Mouse (Mus musculus) small intestine, adult 2 months (tissue): ENCODE data around the gene Uap1.

Source experiments
- CTCF ChIP-seq: fragments of 200-500 bp; IDR thresholded peaks from 2 replicates; pipeline ENCODE4 v1.5.1; 2012; ENCODE audit warnings: low read depth, mild to moderate bottlenecking, control low read depth, inconsistent platforms, low read length, moderate library complexity, mixed read lengths; ENCODE audit not compliant: insufficient replicate concordance, insufficient read length; ENCODE audit errors: extremely low read depth
- POLR2A ChIP-seq: fragments of 200-500 bp; IDR thresholded peaks from 2 replicates; pipeline ENCODE4 v1.6.1; 2012; ENCODE audit warnings: low read depth, mild to moderate bottlenecking, control low read depth, inconsistent platforms, low read length, moderate library complexity

DNA sequence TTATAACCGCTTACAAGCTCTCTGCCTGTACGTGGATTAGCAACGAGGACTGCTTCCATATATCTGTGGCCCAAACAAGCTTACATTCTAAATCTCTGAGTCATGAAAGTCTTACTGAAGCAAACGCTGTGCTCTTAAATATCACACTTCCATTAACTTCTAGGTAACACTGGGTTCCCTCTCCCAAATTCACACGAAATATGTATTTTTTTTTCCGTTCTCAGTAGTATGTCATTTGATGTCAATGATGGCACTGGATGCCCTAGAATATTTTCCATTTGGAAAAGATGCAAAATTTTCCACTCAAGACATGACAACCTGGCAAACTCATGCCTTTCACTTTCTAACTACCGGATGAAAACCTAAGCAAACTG lies 39.6 kb upstream of the Uap1 start:
- TF ChIP-seq CTCF (no peak), POLR2A (no peak)
